Mouse (Mus musculus): ENCODE results near the gene Slc5a9. TPM values are rescaled to one million over a fixed set of nuclear protein-coding genes. Genes with fewer than 3 reads are reported as not detected.
"Not testable (repeated sequence)": the region's sequence is repeated elsewhere in the genome, so short reads cannot be mapped to it uniquely, and the experiment has no call there.

The Slc5a9 gene
- total RNA-seq (2012; rRNA removed): not detected in 2 replicates

GRCm38 (mm10) chr4:111902775-111903174, at the start of gene Slc5a9:
Gene Slc5a9, minus strand, starts transcription at chr4:111902918.
- Histone ChIP-seq H3K4me1 (ENCODE audit: control insufficient read depth in 2 of 2, insufficient read depth in 2 of 2, low read length in 2 of 2, poor library complexity in 1 of 2) (no peaks in the 10 kb centered on the region), H3K9ac (ENCODE audit: insufficient read depth, low read depth, low read length, poor library complexity, severe bottlenecking) (no peak within 1 kb of the TSS), H3K27ac (ENCODE audit: insufficient read depth, low read depth, low read length, poor library complexity, severe bottlenecking) (no peak within 1 kb of the TSS), H3K4me3 (ENCODE audit: insufficient read depth in 1 of 2, low read depth in 1 of 2, low read length in 2 of 2, poor library complexity in 1 of 2, severe bottlenecking in 1 of 2) (no peak within 1 kb of the TSS), H3K9me3 (ENCODE audit: control insufficient read depth, insufficient read depth, low read depth, low read length) (no peaks in the 10 kb centered on the region), H3K36me3 (ENCODE audit: control insufficient read depth, insufficient read depth, low read length, poor library complexity, severe bottlenecking) (no peaks in the 10 kb centered on the region)
- in situ Hi-C loops (cut with MboI; ENCODE audit: low sequenced_read_pairs in 2 of 2, unreplicated experiment in 2 of 2): no loop called here
- no peak for DNase-seq (ENCODE audit: low read depth, low spot score)
- TF ChIP-seq ZNF384 (IDR thresholded peaks at IDR 0.05; ENCODE audit: low read depth, low read length) (no peak), ZC3H11A (IDR thresholded peaks at IDR 0.05; ENCODE audit: borderline replicate concordance, low read depth, low read length) (no peak), MAFK (IDR thresholded peaks at IDR 0.05; ENCODE audit: insufficient read depth, low read depth, low read length) (no peak), CHD2 (IDR thresholded peaks at IDR 0.05; ENCODE audit: low read depth, low read length) (no peak), HCFC1 (IDR thresholded peaks at IDR 0.05; ENCODE audit: borderline replicate concordance, insufficient read depth, low read length) (no peak)

DNA sequence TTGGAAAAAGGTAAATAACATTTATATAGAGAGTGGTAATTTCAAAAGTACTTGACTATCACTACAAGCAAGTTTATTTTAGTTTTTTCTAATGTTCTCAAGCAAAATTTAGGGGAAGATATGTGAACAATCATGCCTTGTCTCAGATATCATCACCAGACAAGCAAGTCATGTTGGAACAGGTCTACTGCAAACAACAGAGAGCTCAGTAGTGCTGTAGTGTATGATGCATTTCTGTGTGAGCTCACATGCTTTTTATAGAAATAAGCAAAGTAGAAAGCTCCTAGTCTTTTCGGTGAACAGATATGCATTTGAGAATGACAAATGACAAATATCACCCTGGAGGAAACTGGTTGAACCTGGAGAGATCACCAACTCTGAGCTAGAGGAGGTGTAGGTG, 16.4 kb upstream of the Slc5a9 start, which contains the start of gene Skint8:
Gene Skint8, plus strand, starts transcription at position 301 of the 400 bp plus-strand sequence.
- no peak for DNase-seq (ENCODE audit: low read depth, low spot score)
- Histone ChIP-seq H3K9me3 (ENCODE audit: control insufficient read depth, insufficient read depth, low read depth, low read length) (no peaks in the 10 kb centered on the region), H3K36me3 (ENCODE audit: control insufficient read depth, insufficient read depth, low read length, poor library complexity, severe bottlenecking) (no peaks in the 10 kb centered on the region), H3K27ac (ENCODE audit: insufficient read depth, low read depth, low read length, poor library complexity, severe bottlenecking) (no peak within 1 kb of the TSS), H3K9ac (ENCODE audit: insufficient read depth, low read depth, low read length, poor library complexity, severe bottlenecking) (no peak within 1 kb of the TSS), H3K4me3 (ENCODE audit: insufficient read depth in 1 of 2, low read depth in 1 of 2, low read length in 2 of 2, poor library complexity in 1 of 2, severe bottlenecking in 1 of 2) (no peak within 1 kb of the TSS), H3K4me1 (ENCODE audit: control insufficient read depth in 2 of 2, insufficient read depth in 2 of 2, low read length in 2 of 2, poor library complexity in 1 of 2) (no peaks in the 10 kb centered on the region)
- in situ Hi-C loops (cut with MboI; ENCODE audit: low sequenced_read_pairs in 2 of 2, unreplicated experiment in 2 of 2): no loop called here
- TF ChIP-seq ZC3H11A (IDR thresholded peaks at IDR 0.05; ENCODE audit: borderline replicate concordance, low read depth, low read length): no peak
- no peak for TF ChIP-seq MAFK (IDR thresholded peaks at IDR 0.05; ENCODE audit: insufficient read depth, low read depth, low read length)
- TF ChIP-seq HCFC1 (IDR thresholded peaks at IDR 0.05; ENCODE audit: borderline replicate concordance, insufficient read depth, low read length): no peak
- no peak for TF ChIP-seq CHD2 (IDR thresholded peaks at IDR 0.05; ENCODE audit: low read depth, low read length)
- no peak for TF ChIP-seq ZNF384 (IDR thresholded peaks at IDR 0.05; ENCODE audit: low read depth, low read length)

GRCm38 (mm10) chr4:111907926-111908325, 5.2 kb upstream of the Slc5a9 start:
- Histone ChIP-seq H3K36me3 (ENCODE audit: control insufficient read depth, insufficient read depth, low read length, poor library complexity, severe bottlenecking) (no peaks in the 10 kb centered on the region), H3K27ac (ENCODE audit: insufficient read depth, low read depth, low read length, poor library complexity, severe bottlenecking) (no peak overlapping the region), H3K4me1 (ENCODE audit: control insufficient read depth in 2 of 2, insufficient read depth in 2 of 2, low read length in 2 of 2, poor library complexity in 1 of 2) (no peaks in the 10 kb centered on the region), H3K9me3 (ENCODE audit: control insufficient read depth, insufficient read depth, low read depth, low read length) (no peaks in the 10 kb centered on the region), H3K9ac (ENCODE audit: insufficient read depth, low read depth, low read length, poor library complexity, severe bottlenecking) (no peak overlapping the region), H3K4me3 (ENCODE audit: insufficient read depth in 1 of 2, low read depth in 1 of 2, low read length in 2 of 2, poor library complexity in 1 of 2, severe bottlenecking in 1 of 2) (no peak overlapping the region)
- TF ChIP-seq ZC3H11A (IDR thresholded peaks at IDR 0.05; ENCODE audit: borderline replicate concordance, low read depth, low read length) (peak; percentile 76; the same call in 1 of the 2 replicates), MAFK (IDR thresholded peaks at IDR 0.05; ENCODE audit: insufficient read depth, low read depth, low read length) (no peak)
- peak; percentile 50 for DNase-seq (ENCODE audit: low read depth, low spot score)
- in situ Hi-C loops (cut with MboI; ENCODE audit: low sequenced_read_pairs in 2 of 2, unreplicated experiment in 2 of 2): no loop called here

GRCm38 (mm10) chr4:111901473-111901872, 1.2 kb downstream of the Slc5a9 start:
- Histone ChIP-seq H3K9ac (ENCODE audit: insufficient read depth, low read depth, low read length, poor library complexity, severe bottlenecking) (no peak overlapping the region), H3K27ac (ENCODE audit: insufficient read depth, low read depth, low read length, poor library complexity, severe bottlenecking) (no peak overlapping the region), H3K36me3 (ENCODE audit: control insufficient read depth, insufficient read depth, low read length, poor library complexity, severe bottlenecking) (no peaks in the 10 kb centered on the region), H3K4me3 (ENCODE audit: insufficient read depth in 1 of 2, low read depth in 1 of 2, low read length in 2 of 2, poor library complexity in 1 of 2, severe bottlenecking in 1 of 2) (no peak overlapping the region), H3K9me3 (ENCODE audit: control insufficient read depth, insufficient read depth, low read depth, low read length) (no peaks in the 10 kb centered on the region), H3K4me1 (ENCODE audit: control insufficient read depth in 2 of 2, insufficient read depth in 2 of 2, low read length in 2 of 2, poor library complexity in 1 of 2) (no peaks in the 10 kb centered on the region)
- in situ Hi-C loops (cut with MboI; ENCODE audit: low sequenced_read_pairs in 2 of 2, unreplicated experiment in 2 of 2): no loop called here
- TF ChIP-seq CHD2 (IDR thresholded peaks at IDR 0.05; ENCODE audit: low read depth, low read length): no peak
- TF ChIP-seq ZC3H11A (IDR thresholded peaks at IDR 0.05; ENCODE audit: borderline replicate concordance, low read depth, low read length): no peak
- no peak for TF ChIP-seq HCFC1 (IDR thresholded peaks at IDR 0.05; ENCODE audit: borderline replicate concordance, insufficient read depth, low read length)
- TF ChIP-seq MAFK (IDR thresholded peaks at IDR 0.05; ENCODE audit: insufficient read depth, low read depth, low read length): no peak
- no peak for TF ChIP-seq ZNF384 (IDR thresholded peaks at IDR 0.05; ENCODE audit: low read depth, low read length)
- DNase-seq (ENCODE audit: low read depth, low spot score): no peak

GRCm38 (mm10) chr4:111900491-111900890, 2.2 kb downstream of the Slc5a9 start:
- in situ Hi-C loops (cut with MboI; ENCODE audit: low sequenced_read_pairs in 2 of 2, unreplicated experiment in 2 of 2); H3K27ac ChIP-seq (ENCODE audit: insufficient read depth, low read depth, low read length, poor library complexity, severe bottlenecking); H3K9me3 ChIP-seq (ENCODE audit: control insufficient read depth, insufficient read depth, low read depth, low read length); DNase-seq (ENCODE audit: low read depth, low spot score); H3K9ac ChIP-seq (ENCODE audit: insufficient read depth, low read depth, low read length, poor library complexity, severe bottlenecking); H3K36me3 ChIP-seq (ENCODE audit: control insufficient read depth, insufficient read depth, low read length, poor library complexity, severe bottlenecking); H3K4me1 ChIP-seq (ENCODE audit: control insufficient read depth in 2 of 2, insufficient read depth in 2 of 2, low read length in 2 of 2, poor library complexity in 1 of 2); H3K4me3 ChIP-seq (ENCODE audit: insufficient read depth in 1 of 2, low read depth in 1 of 2, low read length in 2 of 2, poor library complexity in 1 of 2, severe bottlenecking in 1 of 2): not testable (repeated sequence)

Measured in ES-E14 (cell line).